Mouse (Mus musculus): Measurements from ENCODE around the gene Rell1. TPM values are rescaled to one million over a fixed set of nuclear protein-coding genes. Genes with fewer than 3 reads are reported as not detected.
"Not testable (repeated sequence)": the region's sequence is repeated elsewhere in the genome, so short reads cannot be mapped to it uniquely, and the experiment has no call there.

Gene Rell1
- total RNA-seq, 2 experiments from 2014 or later, result 20.2 to 20.8 TPM

- DNase-seq (ENCODE audit: low spot score in 2 of 2), result no peak
Measured at GRCm38 (mm10) chr5:63903329-63903728, 65.4 kb downstream of the Rell1 start.

- no peak for DNase-seq (ENCODE audit: low spot score in 2 of 2)
Measured at GRCm38 (mm10) chr5:63897820-63898110, 70.9 kb downstream of the Rell1 start.

- DNase-seq (ENCODE audit: low spot score in 2 of 2), result not testable (repeated sequence)
Measured at GRCm38 (mm10) chr5:63897001-63897819, 71.5 kb downstream of the Rell1 start.

GRCm38 (mm10) chr5:63891912-63892311 is 76.8 kb downstream of the Rell1 start:
- DNase-seq (ENCODE audit: low spot score in 2 of 2), result no peak

- no peak for DNase-seq (ENCODE audit: low spot score in 2 of 2)
Measured at GRCm38 (mm10) chr5:63891241-63891640, 77.5 kb downstream of the Rell1 start.

GRCm38 (mm10) chr5:63887111-63887510 is 81.6 kb downstream of the Rell1 start:
- no peak for DNase-seq (ENCODE audit: low spot score in 2 of 2)

- DNase-seq (ENCODE audit: low spot score in 2 of 2), result no peak
Measured at GRCm38 (mm10) chr5:63886709-63887108, 82.0 kb downstream of the Rell1 start.

GRCm38 (mm10) chr5:63886292-63886691 is 82.4 kb downstream of the Rell1 start:
- no peak for DNase-seq (ENCODE audit: low spot score in 2 of 2)

GRCm38 (mm10) chr5:63879026-63879425 is 89.7 kb downstream of the Rell1 start:
- DNase-seq (ENCODE audit: low spot score in 2 of 2), result no peak

- no peak for DNase-seq (ENCODE audit: low spot score in 2 of 2)
Measured at GRCm38 (mm10) chr5:63876081-63876480, 92.6 kb downstream of the Rell1 start.

- DNase-seq (ENCODE audit: low spot score in 2 of 2), result no peak
Measured at GRCm38 (mm10) chr5:63874880-63875279, 93.8 kb downstream of the Rell1 start.

- DNase-seq (ENCODE audit: low spot score in 2 of 2), result no peak
Measured at GRCm38 (mm10) chr5:63872176-63872932, 96.3 kb downstream of the Rell1 start.

- no peak for DNase-seq (ENCODE audit: low spot score in 2 of 2)
Measured at GRCm38 (mm10) chr5:63867421-63867820, 101.3 kb downstream of the Rell1 start.

- DNase-seq (ENCODE audit: low spot score in 2 of 2), result no peak
Measured at GRCm38 (mm10) chr5:63858901-63859300, 109.8 kb downstream of the Rell1 start.

Other genes with a start within 250 kb of the Rell1 start
- 1 to 10 TPM; 1.0 to 1.1 TPM for gene 0610040J01Rik, start 156.5 kb downstream of the Rell1 start, total RNA-seq (2021)
- 10 to 100 TPM; 12.2 to 14.4 TPM for gene Pgm2, start 124.1 kb upstream of the Rell1 start, total RNA-seq (2021)
- 10 to 100 TPM; 22.9 to 28.7 TPM for gene Tbc1d1, start 187.4 kb upstream of the Rell1 start, total RNA-seq (2021)

Measured in gastrocnemius, postnatal 4 days (tissue).